8 mouse cellular contexts compared by ENCODE assay signal in genomic region chr19:12595530-12596289, GRCm38 (mm10). TPM values are rescaled to one million over a fixed set of nuclear protein-coding genes. Genes with fewer than 3 reads are reported as not detected.
DNase-seq lines count a peak whose midpoint lies in the region; ATAC-seq lines count a peak whose summit lies in the region.

No protein-coding gene starts in this region.

- peak; percentile 72 for ATAC-seq in activated CD4-positive, CD25-positive, alpha-beta regulatory T cell, adult 4 months
- peak; percentile 85 for ATAC-seq in hindbrain, embryonic 12.5 days (ENCODE audit: low FRiP score)

- peaks cover 4% of the 10 kb centered on the region; the same call in 1 of the 2 replicates for H3K4me1 ChIP-seq in hindbrain, embryonic 12.5 days

- no peaks in the 10 kb centered on the region for H3K9me3 ChIP-seq in hindbrain, embryonic 12.5 days (replicated peaks)

- no peaks in the 10 kb centered on the region for H3K36me3 ChIP-seq in hindbrain, embryonic 12.5 days

- peak overlapping the region; percentile 98 for H3K4me2 ChIP-seq in hindbrain, embryonic 12.5 days (replicated peaks)

- peak overlapping the region; percentile 23; the same call in 1 of the 2 replicates for H3K27ac ChIP-seq in hindbrain, embryonic 12.5 days

- peaks cover 16% of the 10 kb centered on the region for H3K27me3 ChIP-seq in hindbrain, embryonic 12.5 days

- DNase-seq in cerebellum, postnatal 10 days: peak; percentile 80 to 81
- peak; percentile 34 to 62 for DNase-seq in frontal cortex, adult 2 months (ENCODE audit: extremely low spot score in 1 of 2, low spot score in 1 of 2)
- peak; percentile 48 to 57 for DNase-seq in layer of hippocampus, postnatal 14 days (ENCODE audit: low spot score in 2 of 2)
- DNase-seq in lung, postnatal 10 days: peak; percentile 76
- DNase-seq in retina, adult 2 months (ENCODE audit: low read depth, low spot score): peak; percentile 28
- peak; percentile 43 for DNase-seq in urinary bladder, adult 2 months (ENCODE audit: low spot score)

- under 1% methylated on average over 49 of the region's 49 CpGs for WGBS in hindbrain, embryonic 12.5 days

- H3K4me3 ChIP-seq in hindbrain, embryonic 12.5 days: peak overlapping the region; percentile 66

- H3K9ac ChIP-seq in hindbrain, embryonic 12.5 days: peak overlapping the region; percentile 72

RNA-seq across cellular contexts. Expression of gene Gm4952, which starts 4.1 kb away (rescaled TPM):
- not detected for polyA plus RNA-seq in activated CD4-positive, CD25-positive, alpha-beta regulatory T cell, adult 4 months (2017; shearing (Covaris generic))
- polyA plus RNA-seq in frontal cortex, adult 2 months (2012; rRNA removed): 0.14 and 0.17 TPM in 2 replicates
- polyA plus RNA-seq in hindbrain, embryonic 12.5 days (2016; fragmentation: Nextera tagmentation; extraction: Ambion mirVana): not detected in 2 replicates
- under 1 TPM; 0.14 to 0.33 TPM for total RNA-seq in layer of hippocampus, postnatal 14 days (2021)
- not detected in 2 replicates for polyA plus RNA-seq in urinary bladder, adult 2 months (2012; rRNA removed)

RNA-seq across cellular contexts. Expression of gene Glyat, which starts 37.4 kb away (rescaled TPM):
- not detected for polyA plus RNA-seq in activated CD4-positive, CD25-positive, alpha-beta regulatory T cell, adult 4 months (2017; shearing (Covaris generic))
- not detected in 2 replicates for polyA plus RNA-seq in frontal cortex, adult 2 months (2012; rRNA removed)
- polyA plus RNA-seq in hindbrain, embryonic 12.5 days (2016; fragmentation: Nextera tagmentation; extraction: Ambion mirVana): not detected in 2 replicates
- total RNA-seq in layer of hippocampus, postnatal 14 days (2021): under 1 TPM; 0.21 to 0.24 TPM
- 0.14 and 0.15 TPM in 2 replicates for polyA plus RNA-seq in urinary bladder, adult 2 months (2012; rRNA removed)

RNA-seq across cellular contexts. Expression of gene Fam111a, which starts 50.2 kb away (rescaled TPM):
- 10 to 100 TPM; 41.0 to 41.8 TPM for polyA plus RNA-seq in activated CD4-positive, CD25-positive, alpha-beta regulatory T cell, adult 4 months (2017; shearing (Covaris generic))
- polyA plus RNA-seq in frontal cortex, adult 2 months (2012; rRNA removed): 1.1 and 1.3 TPM in 2 replicates
- polyA plus RNA-seq in hindbrain, embryonic 12.5 days (2016; fragmentation: Nextera tagmentation; extraction: Ambion mirVana): 15.6 and 17.2 TPM in 2 replicates
- total RNA-seq in layer of hippocampus, postnatal 14 days (2021): 1 to 10 TPM; 1.6 to 2.2 TPM
- polyA plus RNA-seq in urinary bladder, adult 2 months (2012; rRNA removed): 5.8 and 6.2 TPM in 2 replicates

Comparison
In these comparisons a context has a peak if more than half of its experiments do, and no peak if none do; other contexts are left out.
1. Peak in every context shown above with its lines: DNase-seq, ATAC-seq, H3K4me3 ChIP-seq and H3K27ac ChIP-seq.
2. DNase-seq: peak in every context shown above with its lines; median percentile 80 in cerebellum, postnatal 10 days; 76 in lung, postnatal 10 days; 52 in layer of hippocampus, postnatal 14 days; 48 in frontal cortex, adult 2 months; 43 in urinary bladder, adult 2 months; 28 in retina, adult 2 months.